Mouse (Mus musculus): ENCODE data around the gene Ebna1bp2. TPM values are rescaled to one million over a fixed set of nuclear protein-coding genes. Genes with fewer than 3 reads are reported as not detected.

Ebna1bp2 gene
- polyA plus RNA-seq, 1 experiment from 2014 or later, result 164 TPM

GRCm38 (mm10) chr4:118620967-118621320, 345 bp downstream of the Ebna1bp2 start:
- Histone ChIP-seq H3K9me3 (replicated peaks) (0 out of 2 replicates have a peak, but pooled peaks cover 6% of the 10 kb centered on the region), H3K4me1 (peaks cover 18% of the 10 kb centered on the region), H3K4me3 (peak overlapping the region; percentile 90), H3K4me2 (peak overlapping the region; percentile 89), H3K9ac (peak overlapping the region; percentile 77), H3K36me3 (peaks cover 34% of the 10 kb centered on the region), H3K27me3 (replicated peaks) (no peaks in the 10 kb centered on the region), H3K27ac (peak overlapping the region; percentile 64)
- peak; percentile 42 for ATAC-seq
- WGBS (ENCODE audit: insufficient replicate concordance), result under 1% methylated on average over 23 of the region's 23 CpGs

- H3K9ac ChIP-seq, result peak overlapping the region; percentile 77
- no peaks in the 10 kb centered on the region for H3K27me3 ChIP-seq (replicated peaks)
- peak; percentile 55; the same call in 1 of the 2 replicates for ATAC-seq
- 0 out of 2 replicates have a peak, but pooled peaks cover 6% of the 10 kb centered on the region for H3K9me3 ChIP-seq (replicated peaks)
- WGBS (ENCODE audit: insufficient replicate concordance), result 43% methylated on average over 9 of the region's 9 CpGs
- no peak overlapping the region for H3K27ac ChIP-seq
- H3K4me3 ChIP-seq, result peak overlapping the region; percentile 90
- H3K4me2 ChIP-seq, result peak overlapping the region; percentile 89
- peaks cover 18% of the 10 kb centered on the region for H3K4me1 ChIP-seq
- peaks cover 42% of the 10 kb centered on the region for H3K36me3 ChIP-seq
These were observed 1.2 kb downstream of the Ebna1bp2 start for GRCm38 (mm10) chr4:118621781-118622180.

- H3K9ac ChIP-seq, result no peak overlapping the region
- no peaks in the 10 kb centered on the region for H3K27me3 ChIP-seq (replicated peaks)
- no peak for ATAC-seq
- no peaks in the 10 kb centered on the region for H3K4me1 ChIP-seq
- 83% methylated on average over 5 of the region's 5 CpGs for WGBS (ENCODE audit: insufficient replicate concordance)
- no peaks in the 10 kb centered on the region for H3K9me3 ChIP-seq (replicated peaks)
- peaks cover 54% of the 10 kb centered on the region for H3K36me3 ChIP-seq
- no peak overlapping the region for H3K27ac ChIP-seq
- H3K4me2 ChIP-seq, result no peak overlapping the region
- H3K4me3 ChIP-seq, result no peak overlapping the region
These were observed 9.7 kb downstream of the Ebna1bp2 start for GRCm38 (mm10) chr4:118630261-118630660.

- H3K9me3 ChIP-seq (replicated peaks), result no peaks in the 10 kb centered on the region
- no peak overlapping the region for H3K4me3 ChIP-seq
- no peak for ATAC-seq
- H3K9ac ChIP-seq, result no peak overlapping the region
- H3K4me2 ChIP-seq, result no peak overlapping the region
- no peak overlapping the region for H3K27ac ChIP-seq
- H3K4me1 ChIP-seq, result no peaks in the 10 kb centered on the region
- H3K27me3 ChIP-seq (replicated peaks), result no peaks in the 10 kb centered on the region; the same call in 1 of the 2 replicates
- H3K36me3 ChIP-seq, result no peaks in the 10 kb centered on the region
- 45% methylated on average over 20 of the region's 20 CpGs for WGBS (ENCODE audit: insufficient replicate concordance)
These were observed 22.0 kb downstream of the Ebna1bp2 start for GRCm38 (mm10) chr4:118642346-118643190.

- no peak for ATAC-seq
- Histone ChIP-seq H3K27me3 (replicated peaks) (no peaks in the 10 kb centered on the region; the same call in 1 of the 2 replicates), H3K4me3 (no peak overlapping the region), H3K27ac (no peak overlapping the region), H3K4me1 (no peaks in the 10 kb centered on the region), H3K9ac (no peak overlapping the region), H3K4me2 (no peak overlapping the region), H3K9me3 (replicated peaks) (no peaks in the 10 kb centered on the region), H3K36me3 (no peaks in the 10 kb centered on the region)
- WGBS (ENCODE audit: insufficient replicate concordance), result 11% methylated on average over 2 of the region's 2 CpGs
These were observed 24.6 kb downstream of the Ebna1bp2 start for GRCm38 (mm10) chr4:118645234-118645633.

- H3K4me1 ChIP-seq, result no peaks in the 10 kb centered on the region
- peaks cover 3% of the 10 kb centered on the region; the same call in 1 of the 2 replicates for H3K27me3 ChIP-seq (replicated peaks)
- no peaks in the 10 kb centered on the region for H3K9me3 ChIP-seq (replicated peaks)
- no peak within 1 kb of the TSS for H3K4me2 ChIP-seq
- H3K9ac ChIP-seq, result no peak within 1 kb of the TSS
- no peak for ATAC-seq
- H3K4me3 ChIP-seq, result no peak within 1 kb of the TSS
- no peak within 1 kb of the TSS for H3K27ac ChIP-seq
- H3K36me3 ChIP-seq, result no peaks in the 10 kb centered on the region
These were observed 38.1 kb downstream of the Ebna1bp2 start, which contains the start of gene Olfr62 for GRCm38 (mm10) chr4:118658652-118659051. Olfr62 (plus strand) TSS chr4:118658952.

Other genes with a start within 250 kb of the Ebna1bp2 start
- gene Szt2, start 211.5 kb upstream of the Ebna1bp2 start, polyA plus RNA-seq (2016; fragmentation: Nextera tagmentation; extraction: Ambion mirVana), result 4.8 and 4.9 TPM in 2 replicates
- gene Med8, start 211.5 kb upstream of the Ebna1bp2 start, polyA plus RNA-seq (2016; fragmentation: Nextera tagmentation; extraction: Ambion mirVana), result 105 and 109 TPM in 2 replicates
- gene Elovl1, start 192.7 kb upstream of the Ebna1bp2 start, polyA plus RNA-seq (2016; fragmentation: Nextera tagmentation; extraction: Ambion mirVana), result 117 and 127 TPM in 2 replicates
- gene Cdc20, start 183.4 kb upstream of the Ebna1bp2 start, polyA plus RNA-seq (2016; fragmentation: Nextera tagmentation; extraction: Ambion mirVana), result 240 and 250 TPM in 2 replicates
- 17.4 and 19.4 TPM in 2 replicates for gene Mpl, start 163.3 kb upstream of the Ebna1bp2 start, polyA plus RNA-seq (2016; fragmentation: Nextera tagmentation; extraction: Ambion mirVana)
- 11.0 and 11.3 TPM in 2 replicates for gene Tie1, start 130.7 kb upstream of the Ebna1bp2 start, polyA plus RNA-seq (2016; fragmentation: Nextera tagmentation; extraction: Ambion mirVana)
- 4.5 and 4.9 TPM in 2 replicates for gene 2610528J11Rik, start 93.8 kb upstream of the Ebna1bp2 start, polyA plus RNA-seq (2016; fragmentation: Nextera tagmentation; extraction: Ambion mirVana)
- gene Tmem125, start 76.8 kb upstream of the Ebna1bp2 start, polyA plus RNA-seq (2016; fragmentation: Nextera tagmentation; extraction: Ambion mirVana), result 0.23 and 0.54 TPM in 2 replicates
- gene Cfap57, start within 50 bp of the Ebna1bp2 start, polyA plus RNA-seq (2016; fragmentation: Nextera tagmentation; extraction: Ambion mirVana), result 1.3 and 1.5 TPM in 2 replicates
- not detected in 2 replicates for gene Olfr62, start 38.2 kb downstream of the Ebna1bp2 start, polyA plus RNA-seq (2016; fragmentation: Nextera tagmentation; extraction: Ambion mirVana)
- gene Olfr1342, start 72.0 kb downstream of the Ebna1bp2 start, polyA plus RNA-seq (2016; fragmentation: Nextera tagmentation; extraction: Ambion mirVana), result not detected in 2 replicates
- gene Olfr1341, start 82.7 kb downstream of the Ebna1bp2 start, polyA plus RNA-seq (2016; fragmentation: Nextera tagmentation; extraction: Ambion mirVana), result not detected in 2 replicates
- not detected in 2 replicates for gene Olfr1340, start 99.3 kb downstream of the Ebna1bp2 start, polyA plus RNA-seq (2016; fragmentation: Nextera tagmentation; extraction: Ambion mirVana)
- not detected in 2 replicates for gene Olfr1339, start 111.4 kb downstream of the Ebna1bp2 start, polyA plus RNA-seq (2016; fragmentation: Nextera tagmentation; extraction: Ambion mirVana)
- not detected in 2 replicates for gene Olfr1338, start 137.9 kb downstream of the Ebna1bp2 start, polyA plus RNA-seq (2016; fragmentation: Nextera tagmentation; extraction: Ambion mirVana)
- not detected in 2 replicates for gene Olfr1337, start 161.8 kb downstream of the Ebna1bp2 start, polyA plus RNA-seq (2016; fragmentation: Nextera tagmentation; extraction: Ambion mirVana)
- gene Olfr1335, start 189.1 kb downstream of the Ebna1bp2 start, polyA plus RNA-seq (2016; fragmentation: Nextera tagmentation; extraction: Ambion mirVana), result not detected in 2 replicates
- gene Olfr1333, start 215.5 kb downstream of the Ebna1bp2 start, polyA plus RNA-seq (2016; fragmentation: Nextera tagmentation; extraction: Ambion mirVana), result not detected in 2 replicates
- not detected in 2 replicates for gene Olfr1331, start 243.8 kb downstream of the Ebna1bp2 start, polyA plus RNA-seq (2016; fragmentation: Nextera tagmentation; extraction: Ambion mirVana)